15 mouse cellular contexts compared by ENCODE assay signal in the genomic region with DNA sequence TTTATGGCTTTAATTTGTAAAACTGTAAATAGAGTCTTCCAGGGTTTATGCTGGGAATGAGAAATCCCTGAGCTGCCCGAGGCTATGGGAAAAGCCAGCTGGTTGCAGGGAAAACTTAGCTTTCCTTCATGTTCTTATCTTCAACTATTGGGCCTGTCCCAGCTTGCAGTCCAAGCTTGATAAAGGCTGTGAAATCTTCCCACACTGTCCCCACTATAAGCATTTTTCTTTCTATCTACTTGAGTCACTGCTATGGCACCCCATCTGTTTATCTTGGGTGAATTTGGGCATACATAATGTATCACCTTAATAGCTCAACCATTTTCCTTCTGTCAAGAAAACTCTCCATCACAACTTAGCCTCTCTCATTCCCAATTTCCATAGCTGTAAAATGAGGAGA. TPM values are rescaled to one million over a fixed set of nuclear protein-coding genes. Genes with fewer than 3 reads are reported as not detected.
"Had no signal": no experiment of that assay in that cellular context is flagged by ENCODE, and none has a peak within 500 bp of the region (broad histone marks: within the 10 kb centered on the region; RNA-seq: fewer than 3 reads in every experiment).

No protein-coding gene starts in this region.

- H3K4me2 ChIP-seq: kidney, embryonic 15.5 days; lung, embryonic 15.5 days; neural tube, embryonic 15.5 days had no signal

- H3K9me3 ChIP-seq: kidney, embryonic 15.5 days; limb, embryonic 10.5 days; lung, embryonic 15.5 days; midbrain, embryonic 10.5 days; neural tube, embryonic 15.5 days had no signal

- H3K36me3 ChIP-seq: kidney, embryonic 15.5 days; limb, embryonic 10.5 days; lung, embryonic 15.5 days; midbrain, embryonic 10.5 days; neural tube, embryonic 15.5 days had no signal

- H3K9ac ChIP-seq: kidney, embryonic 15.5 days; lung, embryonic 15.5 days; neural tube, embryonic 15.5 days had no signal

- H3K27me3 ChIP-seq: kidney, embryonic 15.5 days; lung, embryonic 15.5 days; neural tube, embryonic 15.5 days had no signal

- H3K4me1 ChIP-seq: kidney, embryonic 15.5 days; limb, embryonic 10.5 days; lung, embryonic 15.5 days; midbrain, embryonic 10.5 days; neural tube, embryonic 15.5 days had no signal

- H3K4me3 ChIP-seq: kidney, embryonic 15.5 days; limb, embryonic 10.5 days; lung, embryonic 15.5 days; midbrain, embryonic 10.5 days; myocyte; neural tube, embryonic 15.5 days had no signal

- DNase-seq: kidney, adult 2 months; kidney, postnatal 14 days; midbrain, embryonic 14.5 days; right cerebral cortex, adult 18-20 months; right cerebral cortex, postnatal 25 days; thymus, postnatal 4 days had no signal

- H3K27ac ChIP-seq: kidney, embryonic 15.5 days; limb, embryonic 10.5 days; lung, embryonic 15.5 days; midbrain, embryonic 10.5 days; neural tube, embryonic 15.5 days had no signal

RNA-seq across cellular contexts. Expression of a gene that starts 1.3 kb away (rescaled TPM):
- polyA plus RNA-seq: limb, embryonic 10.5 days; liver, embryonic 16.5 days; midbrain, embryonic 10.5 days; midbrain, embryonic 14.5 days; myocyte; neural tube, embryonic 11.5 days had no signal

RNA-seq across cellular contexts. Expression of a gene that starts 28.5 kb away (rescaled TPM):
- polyA plus RNA-seq: kidney, adult 2 months; limb, embryonic 10.5 days; limb, embryonic 14.5 days; midbrain, embryonic 10.5 days; midbrain, embryonic 14.5 days; myocyte; neural tube, embryonic 11.5 days; neural tube, embryonic 15.5 days had no signal

RNA-seq across cellular contexts. Expression of a gene that starts 59.9 kb away (rescaled TPM):
- polyA plus RNA-seq: midbrain, embryonic 10.5 days; myocyte had no signal
